ENCODE assay signal across 22 mouse cellular contexts in the genomic region with DNA sequence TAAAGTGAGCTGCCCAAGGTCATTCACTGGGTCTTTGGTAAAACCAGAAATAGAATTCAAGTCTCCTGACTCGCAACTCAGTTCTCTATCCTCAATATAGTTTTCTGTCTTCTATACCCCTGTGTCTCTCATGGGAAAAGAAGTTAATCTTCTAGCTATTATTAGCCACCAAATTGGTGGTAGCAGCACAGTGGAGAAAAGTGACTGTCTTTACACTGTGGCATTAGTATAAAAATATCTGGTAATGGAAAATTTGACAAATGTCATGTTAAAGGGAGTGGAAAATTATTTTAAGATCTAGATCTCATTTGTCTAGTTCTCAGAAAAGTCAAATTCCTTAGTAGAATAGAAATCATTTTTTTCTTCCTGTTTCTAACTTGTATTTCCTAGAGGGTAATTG. TPM values are rescaled to one million over a fixed set of nuclear protein-coding genes. Genes with fewer than 3 reads are reported as not detected.
DNase-seq lines count a peak whose midpoint lies in the region; ATAC-seq lines count a peak whose summit lies in the region.
"Had no signal": no experiment of that assay in that cellular context is flagged by ENCODE, and none has a peak within 500 bp of the region (broad histone marks: within the 10 kb centered on the region; RNA-seq: fewer than 3 reads in every experiment).

No protein-coding gene starts in this region.

- H3K9me3 ChIP-seq in limb, embryonic 10.5 days (replicated peaks), result no peaks in the 10 kb centered on the region
- H3K9me3 ChIP-seq: embryonic facial prominence, embryonic 10.5 days; embryonic facial prominence, embryonic 12.5 days; forebrain, embryonic 13.5 days; forebrain, embryonic 15.5 days; G1E had no signal

- peak; percentile 62 for ATAC-seq in CD4-positive, CD25-positive, alpha-beta regulatory T cell, adult 4 months
- ATAC-seq in inflammation-experienced regulatory T-cells, adult 6 months, result peak; percentile 51
- ATAC-seq: activated CD4-positive, CD25-positive, alpha-beta regulatory T cell, adult 4 months; forebrain, embryonic 13.5 days; forebrain, embryonic 15.5 days; forebrain, postnatal 0 days; Patski had no signal

- H3K27ac ChIP-seq in limb, embryonic 10.5 days, result no peak overlapping the region
- H3K27ac ChIP-seq: embryonic facial prominence, embryonic 10.5 days; embryonic facial prominence, embryonic 12.5 days; forebrain, embryonic 13.5 days; forebrain, embryonic 15.5 days had no signal

- WGBS in limb, embryonic 10.5 days, result 96% methylated on average over 1 of the region's 1 CpGs

- no peaks in the 10 kb centered on the region for H3K4me1 ChIP-seq in limb, embryonic 10.5 days
- H3K4me1 ChIP-seq: embryonic facial prominence, embryonic 10.5 days; embryonic facial prominence, embryonic 12.5 days; forebrain, embryonic 13.5 days; forebrain, embryonic 15.5 days had no signal

- DNase-seq in 416B (ENCODE audit: low read depth), result peak; percentile 12
- no peak for DNase-seq in limb, embryonic 10.5 days (ENCODE audit: low spot score)
- DNase-seq in heart, adult 18-20 months, result no peak
- DNase-seq in cerebellum, adult 11-12 months, result no peak
- DNase-seq: adrenal gland, adult 8-10 months; adrenal gland, postnatal 14 days; adrenal gland, postnatal 36 days; cerebellum, adult 11 months; cerebellum, adult 2 months; cerebellum, adult 9-10 months; cerebellum, postnatal 10 days; cerebellum, postnatal 25 days; forebrain, postnatal 0 days had no signal

- no peak overlapping the region for H3K4me3 ChIP-seq in limb, embryonic 10.5 days
- H3K4me3 ChIP-seq: embryonic facial prominence, embryonic 10.5 days; embryonic facial prominence, embryonic 12.5 days; forebrain, embryonic 13.5 days; forebrain, embryonic 15.5 days had no signal

- H3K36me3 ChIP-seq in limb, embryonic 10.5 days, result peaks cover 28% of the 10 kb centered on the region

- H3K27me3 ChIP-seq in limb, embryonic 10.5 days (ENCODE audit: low read depth, poor library complexity, severe bottlenecking), result no peaks in the 10 kb centered on the region
- H3K27me3 ChIP-seq: embryonic facial prominence, embryonic 12.5 days; forebrain, embryonic 13.5 days; forebrain, embryonic 15.5 days; Patski had no signal

RNA-seq across cellular contexts. Expression of a gene that starts 51.3 kb away (rescaled TPM):
- polyA plus RNA-seq in CD4-positive, CD25-positive, alpha-beta regulatory T cell, adult 4 months (2017; shearing (Covaris generic)), result 10 to 100 TPM; 14.9 to 17.8 TPM
- polyA plus RNA-seq in inflammation-experienced regulatory T-cells, adult 6 months (2017; shearing (Covaris generic)), result 10 to 100 TPM; 14.1 to 16.6 (median 15.2) TPM
- 7.1 and 8.7 TPM in 2 replicates for polyA plus RNA-seq in limb, embryonic 10.5 days (2016; fragmentation: Nextera tagmentation; extraction: Ambion mirVana)
- total RNA-seq in heart, adult 18-20 months (2021), result 10 to 100 TPM; 12.4 to 12.9 TPM

RNA-seq across cellular contexts. Expression of a gene that starts 51.3 kb away (rescaled TPM):
- 1 to 10 TPM; 4.9 to 5.8 TPM for polyA plus RNA-seq in CD4-positive, CD25-positive, alpha-beta regulatory T cell, adult 4 months (2017; shearing (Covaris generic))
- polyA plus RNA-seq in inflammation-experienced regulatory T-cells, adult 6 months (2017; shearing (Covaris generic)), result 10 to 100 TPM in 1 of 3 experiments, 1 to 10 TPM in 2; 4.6 to 23.2 (median 6.8) TPM
- 25.2 and 30.2 TPM in 2 replicates for polyA plus RNA-seq in limb, embryonic 10.5 days (2016; fragmentation: Nextera tagmentation; extraction: Ambion mirVana)
- total RNA-seq in heart, adult 18-20 months (2021), result under 1 TPM; 0.74 to 0.93 TPM
